Mouse (Mus musculus): Measurements from ENCODE around the gene Lcor. TPM values are rescaled to one million over a fixed set of nuclear protein-coding genes. Genes with fewer than 3 reads are reported as not detected.

The Lcor gene
- total RNA-seq, 1 experiment, result 10.2 TPM

DNA sequence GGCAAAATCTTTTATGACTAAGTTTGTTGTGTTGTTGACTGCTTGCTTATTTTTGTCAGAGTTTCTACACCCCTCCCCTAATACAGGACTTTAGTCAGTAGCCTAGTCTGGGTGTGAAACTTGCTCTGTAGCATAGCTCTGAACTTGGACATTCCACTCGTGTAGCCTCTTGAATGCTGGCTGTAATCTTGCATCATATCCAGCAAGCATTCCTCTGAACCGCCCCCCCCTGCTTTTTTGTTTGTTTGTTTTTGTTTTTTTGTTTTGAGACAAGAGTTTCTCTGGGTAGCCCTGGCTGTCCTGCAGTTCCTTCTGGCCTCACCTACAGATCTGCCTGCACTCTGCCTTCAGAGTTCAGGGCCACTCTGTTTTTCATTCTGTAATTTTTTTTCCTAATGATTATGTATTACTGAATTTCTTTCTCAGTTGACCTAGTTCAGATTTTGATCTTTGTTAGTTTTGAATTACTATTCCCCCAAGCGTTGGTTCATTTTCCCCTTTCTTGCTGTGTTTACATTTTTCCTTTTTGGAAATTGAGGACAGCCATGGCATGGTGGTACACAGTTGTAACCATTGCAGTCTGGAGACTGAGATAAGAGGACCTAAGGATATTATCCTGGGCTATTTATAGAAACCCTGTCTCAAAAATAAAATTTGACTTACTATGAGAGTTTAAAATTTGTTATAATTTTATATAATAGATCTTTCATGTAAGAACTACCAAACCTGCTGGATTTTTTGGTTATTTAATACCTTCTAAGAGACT lies 41.5 kb downstream of the Lcor start:
- in situ Hi-C loops (cut with MboI; ENCODE audit: low sequenced_read_pairs in 2 of 2, unreplicated experiment in 2 of 2), result no loop called here
- no peak for DNase-seq (ENCODE audit: low read depth, low spot score)
- Histone ChIP-seq H3K9me3 (ENCODE audit: control insufficient read depth, insufficient read depth, low read depth, low read length) (no peaks in the 10 kb centered on the region), H3K4me3 (ENCODE audit: insufficient read depth in 1 of 2, low read depth in 1 of 2, low read length in 2 of 2, poor library complexity in 1 of 2, severe bottlenecking in 1 of 2) (no peak overlapping the region), H3K4me1 (ENCODE audit: control insufficient read depth in 2 of 2, insufficient read depth in 2 of 2, low read length in 2 of 2, poor library complexity in 1 of 2) (peaks cover 5 to 14% of the 10 kb centered on the region in 2 experiments), H3K36me3 (ENCODE audit: control insufficient read depth, insufficient read depth, low read length, poor library complexity, severe bottlenecking) (no peaks in the 10 kb centered on the region; the same call in 1 of the 2 replicates), H3K9ac (ENCODE audit: insufficient read depth, low read depth, low read length, poor library complexity, severe bottlenecking) (peak overlapping the region; percentile 11; the same call in 1 of the 2 replicates), H3K27ac (ENCODE audit: insufficient read depth, low read depth, low read length, poor library complexity, severe bottlenecking) (no peak overlapping the region)
- TF ChIP-seq HCFC1 (IDR thresholded peaks at IDR 0.05; ENCODE audit: borderline replicate concordance, insufficient read depth, low read length), result no peak
- no peak for TF ChIP-seq ZC3H11A (IDR thresholded peaks at IDR 0.05; ENCODE audit: borderline replicate concordance, low read depth, low read length)
- TF ChIP-seq MAFK (IDR thresholded peaks at IDR 0.05; ENCODE audit: insufficient read depth, low read depth, low read length), result no peak
- TF ChIP-seq CHD2 (IDR thresholded peaks at IDR 0.05; ENCODE audit: low read depth, low read length), result no peak
- no peak for TF ChIP-seq ZNF384 (IDR thresholded peaks at IDR 0.05; ENCODE audit: low read depth, low read length)

DNA sequence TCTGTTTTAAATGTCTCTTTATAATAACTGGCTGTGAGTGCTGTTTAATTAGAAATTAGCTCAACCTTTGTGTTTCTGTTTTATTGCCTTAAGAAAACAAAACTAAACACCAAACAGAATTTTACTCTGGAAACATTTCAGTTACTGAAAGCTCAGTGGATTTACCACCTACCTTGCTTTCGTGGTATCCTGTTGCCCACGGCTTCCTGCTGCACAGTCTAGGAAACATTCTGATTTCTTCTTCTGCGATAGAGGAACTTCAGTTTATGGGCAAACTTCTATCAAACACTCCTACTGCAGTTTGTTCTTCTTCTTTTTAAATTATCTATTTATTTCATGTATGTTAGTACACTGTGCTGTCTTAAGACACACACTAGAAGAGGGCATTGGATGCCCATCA lies 46.7 kb downstream of the Lcor start:
- Histone ChIP-seq H3K36me3 (ENCODE audit: control insufficient read depth, insufficient read depth, low read length, poor library complexity, severe bottlenecking) (no peaks in the 10 kb centered on the region), H3K4me3 (ENCODE audit: insufficient read depth in 1 of 2, low read depth in 1 of 2, low read length in 2 of 2, poor library complexity in 1 of 2, severe bottlenecking in 1 of 2) (no peak overlapping the region), H3K9me3 (ENCODE audit: control insufficient read depth, insufficient read depth, low read depth, low read length) (no peaks in the 10 kb centered on the region), H3K9ac (ENCODE audit: insufficient read depth, low read depth, low read length, poor library complexity, severe bottlenecking) (no peak overlapping the region), H3K4me1 (ENCODE audit: control insufficient read depth in 2 of 2, insufficient read depth in 2 of 2, low read length in 2 of 2, poor library complexity in 1 of 2) (no peaks in the 10 kb centered on the region), H3K27ac (ENCODE audit: insufficient read depth, low read depth, low read length, poor library complexity, severe bottlenecking) (no peak overlapping the region)
- TF ChIP-seq CHD2 (IDR thresholded peaks at IDR 0.05; ENCODE audit: low read depth, low read length) (no peak), HCFC1 (IDR thresholded peaks at IDR 0.05; ENCODE audit: borderline replicate concordance, insufficient read depth, low read length) (no peak), ZNF384 (IDR thresholded peaks at IDR 0.05; ENCODE audit: low read depth, low read length) (no peak), ZC3H11A (IDR thresholded peaks at IDR 0.05; ENCODE audit: borderline replicate concordance, low read depth, low read length) (no peak), MAFK (IDR thresholded peaks at IDR 0.05; ENCODE audit: insufficient read depth, low read depth, low read length) (no peak)
- in situ Hi-C loops (cut with MboI; ENCODE audit: low sequenced_read_pairs in 2 of 2, unreplicated experiment in 2 of 2), result no loop called here
- no peak for DNase-seq (ENCODE audit: low read depth, low spot score)

DNA sequence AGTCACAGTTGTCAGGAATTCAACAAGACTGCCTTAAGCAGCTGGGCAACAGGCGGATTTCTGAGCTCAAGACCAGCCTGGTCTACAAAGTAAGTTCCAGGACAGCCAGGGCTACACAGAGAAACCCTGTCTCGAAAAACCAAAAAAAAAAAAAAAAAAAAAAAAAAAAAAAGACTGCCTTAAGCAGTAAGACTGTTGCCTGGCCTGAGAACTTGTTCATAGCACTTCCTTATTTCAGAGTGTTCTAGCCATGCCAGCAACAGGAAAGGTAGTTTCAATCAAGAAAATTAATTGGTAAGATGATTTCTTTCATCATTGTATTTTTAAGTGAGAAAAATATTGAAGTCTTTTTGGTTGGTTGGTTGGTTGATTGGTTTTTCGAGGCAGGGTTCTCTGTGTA lies 51.6 kb downstream of the Lcor start:
- in situ Hi-C loops (cut with MboI; ENCODE audit: low sequenced_read_pairs in 2 of 2, unreplicated experiment in 2 of 2), result no loop called here
- TF ChIP-seq CHD2 (IDR thresholded peaks at IDR 0.05; ENCODE audit: low read depth, low read length), result no peak
- TF ChIP-seq MAFK (IDR thresholded peaks at IDR 0.05; ENCODE audit: insufficient read depth, low read depth, low read length), result no peak
- no peak for TF ChIP-seq ZC3H11A (IDR thresholded peaks at IDR 0.05; ENCODE audit: borderline replicate concordance, low read depth, low read length)
- no peak for TF ChIP-seq ZNF384 (IDR thresholded peaks at IDR 0.05; ENCODE audit: low read depth, low read length)
- no peak for TF ChIP-seq HCFC1 (IDR thresholded peaks at IDR 0.05; ENCODE audit: borderline replicate concordance, insufficient read depth, low read length)

DNA sequence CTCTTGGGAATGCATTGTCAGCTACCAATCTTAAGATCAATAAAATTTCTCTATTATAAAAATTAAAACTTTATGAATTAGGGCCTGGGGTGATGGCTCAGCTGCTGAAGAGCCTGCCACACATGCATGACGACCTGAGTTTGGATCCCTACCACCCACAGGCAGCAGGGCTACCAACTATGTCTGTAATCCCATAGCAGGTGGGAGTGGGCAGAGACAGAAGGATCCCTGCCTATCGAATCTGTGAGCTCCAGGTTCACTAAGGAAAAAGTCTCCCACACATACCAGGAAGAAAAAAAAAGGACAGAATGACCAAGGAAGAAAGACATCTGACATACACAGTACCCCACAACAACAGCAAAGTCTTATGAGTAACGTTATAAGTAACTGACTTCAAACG lies 74.5 kb downstream of the Lcor start:
- in situ Hi-C loops (cut with MboI; ENCODE audit: low sequenced_read_pairs in 2 of 2, unreplicated experiment in 2 of 2), result no loop called here
- Histone ChIP-seq H3K9ac (ENCODE audit: insufficient read depth, low read depth, low read length, poor library complexity, severe bottlenecking) (no peak overlapping the region), H3K4me1 (ENCODE audit: control insufficient read depth in 2 of 2, insufficient read depth in 2 of 2, low read length in 2 of 2, poor library complexity in 1 of 2) (no peaks in the 10 kb centered on the region), H3K4me3 (ENCODE audit: insufficient read depth in 1 of 2, low read depth in 1 of 2, low read length in 2 of 2, poor library complexity in 1 of 2, severe bottlenecking in 1 of 2) (no peak overlapping the region), H3K9me3 (ENCODE audit: control insufficient read depth, insufficient read depth, low read depth, low read length) (no peaks in the 10 kb centered on the region), H3K27ac (ENCODE audit: insufficient read depth, low read depth, low read length, poor library complexity, severe bottlenecking) (no peak overlapping the region), H3K36me3 (ENCODE audit: control insufficient read depth, insufficient read depth, low read length, poor library complexity, severe bottlenecking) (peaks cover 9% of the 10 kb centered on the region)
- no peak for TF ChIP-seq HCFC1 (IDR thresholded peaks at IDR 0.05; ENCODE audit: borderline replicate concordance, insufficient read depth, low read length)
- no peak for TF ChIP-seq MAFK (IDR thresholded peaks at IDR 0.05; ENCODE audit: insufficient read depth, low read depth, low read length)
- no peak for TF ChIP-seq ZNF384 (IDR thresholded peaks at IDR 0.05; ENCODE audit: low read depth, low read length)
- TF ChIP-seq ZC3H11A (IDR thresholded peaks at IDR 0.05; ENCODE audit: borderline replicate concordance, low read depth, low read length), result no peak
- TF ChIP-seq CHD2 (IDR thresholded peaks at IDR 0.05; ENCODE audit: low read depth, low read length), result no peak
- DNase-seq (ENCODE audit: low read depth, low spot score), result no peak

More for the DNA sequence above, 51.6 kb downstream of the Lcor start:
- H3K27ac ChIP-seq (ENCODE audit: insufficient read depth, low read depth, low read length, poor library complexity, severe bottlenecking), result no peak overlapping the region
- H3K4me1 ChIP-seq (ENCODE audit: control insufficient read depth in 2 of 2, insufficient read depth in 2 of 2, low read length in 2 of 2, poor library complexity in 1 of 2), result no peaks in the 10 kb centered on the region
- H3K36me3 ChIP-seq (ENCODE audit: control insufficient read depth, insufficient read depth, low read length, poor library complexity, severe bottlenecking), result no peaks in the 10 kb centered on the region
- DNase-seq (ENCODE audit: low read depth, low spot score), result no peak
- H3K4me3 ChIP-seq (ENCODE audit: insufficient read depth in 1 of 2, low read depth in 1 of 2, low read length in 2 of 2, poor library complexity in 1 of 2, severe bottlenecking in 1 of 2), result no peak overlapping the region
- H3K9me3 ChIP-seq (ENCODE audit: control insufficient read depth, insufficient read depth, low read depth, low read length), result no peaks in the 10 kb centered on the region
- no peak overlapping the region for H3K9ac ChIP-seq (ENCODE audit: insufficient read depth, low read depth, low read length, poor library complexity, severe bottlenecking)
